Mouse (Mus musculus) forebrain, embryonic 16.5 days (tissue): ENCODE measurements around the gene Kif16b. TPM values are rescaled to one million over a fixed set of nuclear protein-coding genes. Genes with fewer than 3 reads are reported as not detected.
A peak's percentile ranks its signal among the peaks of the same experiment; 100 is the strongest.

ENCODE experiments used
- ATAC-seq: fragments of 200-750 bp; cut with Nextera tagmentation; 2 replicates; pipeline ENCODE4 v1.8.0; 2017; ENCODE audit warnings: mild to moderate bottlenecking, moderate library complexity
- H3K27ac ChIP-seq: fragments of 300-500 bp; sonication (generic); 2 replicates; pipeline ENCODE4 v1.5.1; 2014; ENCODE audit warnings: low read length, control low read depth
- H3K27me3 ChIP-seq: fragments of 300-500 bp; sonication (generic); replicated peaks from 2 replicates; pipeline ENCODE4 v1.6.1; 2014; ENCODE audit warnings: low read length; ENCODE audit not compliant: control insufficient read depth, insufficient read depth
- H3K36me3 ChIP-seq: fragments of 300-500 bp; sonication (generic); 2 replicates; pipeline ENCODE4 v1.6.1; 2014; ENCODE audit not compliant: control insufficient read depth, insufficient read depth
- H3K4me1 ChIP-seq: fragments of 300-500 bp; sonication (generic); replicated peaks from 2 replicates; pipeline ENCODE4 v1.6.1; 2014; ENCODE audit warnings: low read length; ENCODE audit not compliant: control insufficient read depth, insufficient read depth
- H3K4me2 ChIP-seq: fragments of 300-500 bp; sonication (generic); 2 replicates; pipeline ENCODE4 v1.6.1; 2014; ENCODE audit warnings: mild to moderate bottlenecking, low read length, control low read depth
- H3K4me3 ChIP-seq: fragments of 300-500 bp; sonication (generic); replicated peaks from 2 replicates; pipeline ENCODE4 v1.5.1; 2014; ENCODE audit warnings: mild to moderate bottlenecking, low read length, control low read depth
- H3K9ac ChIP-seq: fragments of 300-500 bp; sonication (generic); replicated peaks from 2 replicates; pipeline ENCODE4 v1.6.1; 2014; ENCODE audit warnings: low read depth, low read length, control low read depth
- H3K9me3 ChIP-seq: fragments of 300-500 bp; sonication (generic); 2 replicates; pipeline ENCODE4 v1.6.1; 2016; ENCODE audit warnings: low read length; ENCODE audit not compliant: control insufficient read depth
- WGBS: fragments of 180-500 bp; shearing (Covaris S2); extraction: QIAGEN DNeasy Blood & Tissue Kit; methylation state at CpG from one replicate; pipeline ENCODE4 v1.1.7; 2014; 5-methylcytosine and 5-hydroxymethylcytosine counted together
- polyA plus RNA-seq: library from polyadenylated mRNA; unstranded; fragments of >200 nt; fragmentation: Nextera tagmentation; extraction: Ambion mirVana; gene quantifications from 2 replicates; pipeline ENCODE4 v1.2.1, GENCODE M21; 2015

Kif16b gene
- polyA plus RNA-seq, 1 experiment from 2014 or later: 2.7 TPM

- no peaks in the 10 kb centered on the region for H3K36me3 ChIP-seq
- peaks cover 18% of the 10 kb centered on the region for H3K4me1 ChIP-seq
- no peak for ATAC-seq
- 55% methylated on average over 10 of the region's 10 CpGs for WGBS
- H3K4me3 ChIP-seq: peak overlapping the region; percentile 77
- H3K9me3 ChIP-seq: no peaks in the 10 kb centered on the region
- H3K4me2 ChIP-seq: peak overlapping the region; percentile 86
- no peaks in the 10 kb centered on the region for H3K27me3 ChIP-seq
- H3K27ac ChIP-seq: no peak overlapping the region
- H3K9ac ChIP-seq: no peak overlapping the region
Observed at GRCm38 (mm10) chr2:142900120-142900861, 1.0 kb downstream of the Kif16b start.

- ATAC-seq: no peak
- no peak overlapping the region for H3K9ac ChIP-seq
- H3K4me3 ChIP-seq: no peak overlapping the region
- no peaks in the 10 kb centered on the region for H3K9me3 ChIP-seq
- H3K4me1 ChIP-seq: no peaks in the 10 kb centered on the region
- WGBS: 93% methylated on average over 1 of the region's 1 CpGs
- no peak overlapping the region for H3K27ac ChIP-seq
- no peaks in the 10 kb centered on the region for H3K27me3 ChIP-seq
- H3K4me2 ChIP-seq: no peak overlapping the region
- H3K36me3 ChIP-seq: no peaks in the 10 kb centered on the region
Observed at GRCm38 (mm10) chr2:142893780-142894179, 7.6 kb downstream of the Kif16b start.

- no peak overlapping the region for H3K4me2 ChIP-seq
- no peak overlapping the region for H3K9ac ChIP-seq
- ATAC-seq: no peak
- no peak overlapping the region for H3K27ac ChIP-seq
- H3K4me1 ChIP-seq: no peaks in the 10 kb centered on the region
- no peaks in the 10 kb centered on the region for H3K9me3 ChIP-seq
- WGBS: 83% methylated on average over 2 of the region's 2 CpGs
- H3K4me3 ChIP-seq: no peak overlapping the region
- no peaks in the 10 kb centered on the region for H3K36me3 ChIP-seq
- no peaks in the 10 kb centered on the region for H3K27me3 ChIP-seq
Observed at GRCm38 (mm10) chr2:142891283-142891682, 10.0 kb downstream of the Kif16b start.

- Histone ChIP-seq H3K27ac (no peak overlapping the region), H3K4me2 (no peak overlapping the region), H3K4me3 (no peak overlapping the region), H3K4me1 (no peaks in the 10 kb centered on the region), H3K27me3 (no peaks in the 10 kb centered on the region; the same call in 1 of the 2 replicates), H3K36me3 (no peaks in the 10 kb centered on the region), H3K9me3 (no peaks in the 10 kb centered on the region), H3K9ac (no peak overlapping the region)
- ATAC-seq: no peak
- WGBS: 96% methylated on average over 4 of the region's 4 CpGs
Observed at GRCm38 (mm10) chr2:142884456-142884855, 16.9 kb downstream of the Kif16b start.

GRCm38 (mm10) chr2:142883625-142883994, 17.7 kb downstream of the Kif16b start:
- no peaks in the 10 kb centered on the region; the same call in 1 of the 2 replicates for H3K27me3 ChIP-seq
- H3K9ac ChIP-seq: no peak overlapping the region
- H3K9me3 ChIP-seq: no peaks in the 10 kb centered on the region
- H3K4me3 ChIP-seq: no peak overlapping the region
- no peaks in the 10 kb centered on the region for H3K4me1 ChIP-seq
- H3K4me2 ChIP-seq: no peak overlapping the region
- WGBS: 92% methylated on average over 7 of the region's 7 CpGs
- ATAC-seq: no peak
- H3K27ac ChIP-seq: no peak overlapping the region
- no peaks in the 10 kb centered on the region for H3K36me3 ChIP-seq

GRCm38 (mm10) chr2:142882871-142883624, 18.3 kb downstream of the Kif16b start:
- 77% methylated on average over 7 of the region's 7 CpGs for WGBS
- H3K27me3 ChIP-seq: no peaks in the 10 kb centered on the region; the same call in 1 of the 2 replicates
- ATAC-seq: no peak
- no peaks in the 10 kb centered on the region for H3K36me3 ChIP-seq
- H3K4me3 ChIP-seq: no peak overlapping the region
- H3K9ac ChIP-seq: no peak overlapping the region
- no peaks in the 10 kb centered on the region for H3K4me1 ChIP-seq
- no peak overlapping the region for H3K4me2 ChIP-seq
- no peak overlapping the region for H3K27ac ChIP-seq
- no peaks in the 10 kb centered on the region for H3K9me3 ChIP-seq

- Histone ChIP-seq H3K36me3 (no peaks in the 10 kb centered on the region), H3K9me3 (no peaks in the 10 kb centered on the region), H3K4me3 (no peak overlapping the region), H3K9ac (no peak overlapping the region), H3K27me3 (no peaks in the 10 kb centered on the region; the same call in 1 of the 2 replicates), H3K27ac (no peak overlapping the region), H3K4me2 (no peak overlapping the region), H3K4me1 (no peaks in the 10 kb centered on the region)
- WGBS: 56% methylated on average over 2 of the region's 2 CpGs
- no peak for ATAC-seq
Observed at GRCm38 (mm10) chr2:142882466-142882865, 18.9 kb downstream of the Kif16b start.

- no peak for ATAC-seq
- Histone ChIP-seq H3K27ac (no peak overlapping the region), H3K36me3 (no peaks in the 10 kb centered on the region), H3K9me3 (no peaks in the 10 kb centered on the region), H3K9ac (no peak overlapping the region), H3K4me2 (no peak overlapping the region), H3K4me1 (no peaks in the 10 kb centered on the region), H3K4me3 (no peak overlapping the region), H3K27me3 (no peaks in the 10 kb centered on the region; the same call in 1 of the 2 replicates)
- WGBS: 51% methylated on average over 4 of the region's 4 CpGs
Observed at GRCm38 (mm10) chr2:142881177-142881576, 20.2 kb downstream of the Kif16b start.

GRCm38 (mm10) chr2:142879257-142879818, 22.0 kb downstream of the Kif16b start:
- Histone ChIP-seq H3K27me3 (no peaks in the 10 kb centered on the region; the same call in 1 of the 2 replicates), H3K9ac (no peak overlapping the region), H3K4me1 (no peaks in the 10 kb centered on the region), H3K9me3 (no peaks in the 10 kb centered on the region), H3K36me3 (no peaks in the 10 kb centered on the region), H3K4me3 (no peak overlapping the region), H3K27ac (no peak overlapping the region), H3K4me2 (no peak overlapping the region)
- 84% methylated on average over 8 of the region's 8 CpGs for WGBS
- ATAC-seq: no peak
